Mouse (Mus musculus) A20 (cell line): ENCODE data around the gene Prep.
A peak's percentile ranks its signal among the peaks of the same experiment; 100 is the strongest.
"Not testable (repeated sequence)": the region's sequence is repeated elsewhere in the genome, so short reads cannot be mapped to it uniquely, and the experiment has no call there.

Experiments used
- DNase-seq: peaks from one replicate; pipeline ENCODE4 v3.0.0-alpha.2; 2011; ENCODE audit warnings: low read depth, low spot score

Prep gene

DNA sequence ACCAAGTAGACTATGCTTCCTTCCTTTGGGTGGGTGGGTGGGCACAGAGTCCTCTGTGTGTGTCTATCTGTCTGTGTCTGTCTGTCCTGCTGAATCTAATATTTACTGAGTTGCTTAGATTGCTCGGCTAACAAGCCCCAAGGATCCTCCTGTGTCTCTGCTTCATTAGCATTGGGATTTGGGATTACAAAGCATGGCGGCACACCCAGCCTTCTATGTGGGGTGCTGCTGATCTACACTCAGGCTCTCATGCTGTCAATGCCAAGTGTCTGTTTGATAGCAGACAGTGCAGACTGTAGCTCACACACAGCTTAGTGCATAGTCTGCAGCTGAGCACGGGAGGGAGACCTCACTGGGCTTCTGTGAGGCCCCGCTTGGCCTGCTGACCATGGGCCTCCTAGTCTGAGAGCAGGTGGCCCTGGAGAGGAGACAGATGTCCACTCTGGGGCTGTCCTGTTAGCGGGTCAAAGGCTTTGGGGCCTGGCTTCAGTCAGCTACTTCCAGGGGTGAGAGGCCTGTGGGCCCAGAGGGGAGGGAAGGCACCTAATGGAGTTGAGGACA is 8.6 kb downstream of the Prep start:
- no peak for DNase-seq

DNA sequence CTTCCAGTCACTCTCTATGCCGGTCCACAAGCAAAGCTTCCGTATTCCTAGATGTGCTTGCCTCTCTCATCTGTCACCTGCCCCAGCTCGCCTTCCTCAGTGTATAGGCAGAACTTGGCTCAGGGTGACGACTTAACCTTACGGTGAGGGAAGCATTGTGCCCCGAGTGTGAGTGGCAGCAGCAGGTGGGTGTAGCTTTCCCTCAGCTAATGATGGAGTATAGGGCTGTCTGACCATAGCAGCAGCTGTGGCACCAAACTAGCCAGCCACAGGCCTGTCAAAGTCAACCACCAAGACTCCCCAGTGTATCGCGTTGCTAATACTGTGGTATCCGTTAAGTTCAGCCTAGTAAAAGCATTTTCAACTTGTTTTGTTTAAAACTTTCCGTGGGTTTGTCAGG is 9.6 kb downstream of the Prep start:
- DNase-seq = no peak

DNA sequence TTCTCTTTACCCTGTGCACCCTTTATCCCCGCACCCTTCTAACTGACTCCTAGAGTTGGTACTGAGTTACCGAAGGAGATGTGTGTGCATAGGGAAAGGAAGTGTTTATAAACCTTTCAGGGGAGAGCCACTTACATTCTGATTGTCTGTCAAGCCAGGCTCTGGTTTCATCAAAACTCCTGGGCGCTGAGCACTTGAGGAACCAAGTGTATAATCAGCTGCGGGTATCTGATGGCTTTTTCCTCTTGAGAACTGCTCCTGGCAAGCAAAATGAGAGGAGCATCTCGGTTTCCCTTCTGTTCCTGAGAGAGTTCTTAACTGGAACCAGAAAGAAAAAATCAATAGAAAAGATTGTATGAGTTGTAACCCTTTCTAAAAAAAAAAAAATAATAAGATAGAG is 10.3 kb downstream of the Prep start:
- DNase-seq = no peak

DNA sequence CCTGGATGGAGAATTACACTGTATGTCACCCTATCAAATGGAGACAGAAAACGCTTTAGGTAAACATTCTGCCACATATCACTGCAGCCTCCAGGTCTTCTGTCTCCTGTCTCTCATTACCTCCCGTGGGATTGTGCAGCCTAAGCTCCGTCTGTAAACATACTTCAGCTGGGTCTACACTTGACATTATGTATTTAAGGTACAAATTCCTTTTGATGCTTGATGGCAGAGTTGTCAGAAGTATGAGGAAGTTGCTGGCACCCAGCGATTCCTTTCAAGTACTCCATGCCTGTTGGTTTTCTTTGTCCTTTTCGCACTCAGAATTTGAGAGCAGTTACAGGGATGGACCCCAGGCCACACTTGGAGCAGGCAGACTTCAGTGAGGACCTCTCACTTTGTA is 12.8 kb downstream of the Prep start:
- no peak for DNase-seq

DNA sequence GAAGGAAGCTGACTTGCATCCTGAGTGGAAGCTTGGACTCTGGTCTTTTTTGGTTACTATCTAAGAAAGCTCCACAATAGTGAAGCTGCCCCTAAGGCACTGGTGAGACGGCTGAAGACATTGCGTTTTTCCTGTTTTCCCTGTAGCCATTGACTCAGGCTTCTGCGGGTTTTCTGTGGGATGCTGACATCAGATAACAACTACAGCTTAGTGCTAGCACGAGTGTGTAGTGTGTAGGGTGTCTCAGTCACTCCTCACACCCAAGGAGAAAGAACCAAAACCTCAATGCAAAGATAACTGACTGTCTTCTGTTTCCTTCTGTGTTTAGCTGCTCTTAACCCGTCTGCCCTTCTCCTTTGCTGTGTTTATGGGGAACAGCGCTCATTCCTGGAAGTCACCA is 13.5 kb downstream of the Prep start:
- DNase-seq = no peak

DNA sequence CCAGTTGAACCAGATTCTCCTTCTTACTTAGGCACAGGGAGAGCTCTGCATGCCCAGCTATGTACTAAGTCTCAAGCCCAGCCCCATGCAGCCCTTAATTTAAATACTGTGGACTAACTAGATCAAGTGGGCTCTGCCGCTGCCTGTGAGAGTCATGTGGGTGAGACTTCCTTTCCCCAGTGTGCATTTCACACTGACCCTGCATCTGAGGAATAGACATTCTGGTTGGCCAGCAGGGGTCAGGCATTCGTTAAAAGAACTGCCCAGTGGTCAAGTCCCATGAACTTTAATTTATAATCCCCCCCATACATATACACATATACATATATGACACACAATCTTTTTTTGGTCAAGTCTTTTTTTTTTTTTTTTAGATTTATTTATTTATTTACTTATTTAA is 15.7 kb downstream of the Prep start:
- DNase-seq = no peak

DNA sequence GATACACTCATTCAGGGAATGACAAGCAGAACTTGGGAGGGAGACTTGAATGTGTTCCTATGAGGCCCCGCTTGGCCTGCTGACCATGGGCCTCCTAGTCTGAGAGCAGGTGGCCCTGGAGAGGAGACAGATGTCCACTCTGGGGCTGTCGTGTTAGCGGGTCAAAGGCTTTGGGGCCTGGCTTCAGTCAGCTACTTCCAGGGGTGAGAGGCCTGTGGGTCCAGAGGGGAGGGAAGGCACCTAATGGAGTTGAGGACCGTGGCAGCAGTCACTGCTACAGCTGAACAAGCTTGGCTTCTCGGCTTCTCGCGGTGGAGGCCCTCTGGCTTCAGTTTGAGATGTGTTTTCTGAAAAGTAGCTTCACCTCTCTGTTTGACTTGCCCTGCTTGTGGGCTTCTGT is 17.0 kb downstream of the Prep start:
- DNase-seq = not testable (repeated sequence)

DNA sequence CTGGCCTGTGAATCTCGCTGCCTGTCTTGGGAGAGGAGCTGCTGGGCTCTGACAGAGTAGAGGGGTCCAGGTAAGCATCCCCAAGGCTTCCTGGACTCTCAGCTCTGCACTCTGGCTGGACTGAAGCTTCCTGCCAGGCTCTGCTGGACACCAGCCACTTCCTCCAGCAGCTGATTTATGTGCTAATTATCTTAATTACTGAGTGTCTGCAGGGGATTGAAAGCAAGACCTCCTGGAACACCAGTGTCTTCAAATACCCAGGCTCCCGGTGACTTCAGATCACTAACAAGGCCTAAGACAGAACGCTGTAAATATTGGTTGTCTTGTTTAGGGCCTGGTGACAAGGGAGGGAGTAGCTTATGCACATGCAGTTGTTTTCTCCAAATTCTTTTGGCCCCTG is 17.5 kb downstream of the Prep start:
- DNase-seq = no peak

DNA sequence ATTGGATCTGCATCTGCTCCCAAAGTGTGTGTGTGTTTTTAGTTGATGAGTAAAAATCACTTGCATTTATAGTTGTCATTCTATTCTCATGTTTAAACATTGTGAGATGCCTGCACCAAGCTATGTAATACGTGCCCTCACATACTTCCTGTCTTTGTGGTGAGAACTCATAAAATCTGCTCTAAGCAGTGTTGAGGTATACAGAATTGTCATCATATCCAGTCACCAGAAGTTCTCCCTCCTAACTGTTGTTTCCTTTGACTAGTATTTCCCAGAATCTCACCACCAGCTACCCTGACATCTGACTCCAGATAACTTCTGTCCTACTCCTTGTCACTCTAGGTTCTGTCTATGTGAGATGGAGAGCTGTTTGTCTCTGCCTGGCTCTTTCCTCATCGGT is 18.3 kb downstream of the Prep start:
- DNase-seq = no peak

DNA sequence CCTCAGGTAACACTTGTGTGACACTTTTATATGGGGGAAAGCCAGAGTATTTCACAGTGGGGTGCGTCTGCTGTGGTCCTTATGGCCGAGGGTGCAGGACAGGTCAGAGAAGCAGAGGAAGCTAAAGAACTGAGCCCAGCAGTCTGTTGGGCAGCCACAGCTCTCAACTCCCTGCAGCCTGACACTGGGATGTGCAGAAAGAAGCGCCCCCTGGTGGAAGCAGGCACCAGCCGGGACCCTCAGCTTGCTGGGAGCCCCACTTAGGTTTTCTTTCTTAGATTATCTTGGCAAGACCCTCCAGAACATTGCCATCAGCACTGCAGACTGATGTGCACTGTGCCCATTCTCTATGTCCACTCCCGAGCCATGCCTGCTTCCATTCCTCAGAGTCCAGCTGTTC is 19.6 kb downstream of the Prep start:
- DNase-seq = peak; percentile 47

DNA sequence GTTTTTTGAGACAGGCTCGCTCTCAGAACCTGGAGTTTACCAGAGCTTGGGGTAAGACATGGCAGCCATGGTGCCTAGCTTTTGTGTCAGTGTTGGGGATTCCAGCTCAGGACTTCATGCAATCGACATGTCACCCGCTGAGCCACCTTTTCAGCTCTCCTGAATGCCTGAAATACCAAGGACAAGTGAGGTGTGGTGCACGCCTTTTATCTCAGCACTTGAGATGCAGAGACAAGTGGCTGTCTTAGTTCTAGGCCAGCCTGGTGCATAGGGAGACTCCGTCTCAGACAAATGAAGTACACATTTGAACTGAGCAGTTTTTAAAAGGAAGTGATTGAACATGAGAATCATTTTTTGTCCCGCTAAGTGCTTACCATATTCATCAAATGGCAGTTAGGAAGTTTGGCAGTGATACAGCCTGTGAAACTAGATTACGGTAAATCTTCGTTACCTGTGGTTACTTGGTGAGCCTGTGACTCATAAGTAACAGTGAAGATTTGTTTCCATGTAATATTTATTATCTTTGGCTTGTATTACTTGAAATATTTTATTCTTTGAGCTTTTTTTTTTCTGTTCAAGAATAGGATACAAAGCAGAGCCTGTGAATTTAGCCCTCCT is 24.6 kb downstream of the Prep start:
- DNase-seq = peak; percentile 31

DNA sequence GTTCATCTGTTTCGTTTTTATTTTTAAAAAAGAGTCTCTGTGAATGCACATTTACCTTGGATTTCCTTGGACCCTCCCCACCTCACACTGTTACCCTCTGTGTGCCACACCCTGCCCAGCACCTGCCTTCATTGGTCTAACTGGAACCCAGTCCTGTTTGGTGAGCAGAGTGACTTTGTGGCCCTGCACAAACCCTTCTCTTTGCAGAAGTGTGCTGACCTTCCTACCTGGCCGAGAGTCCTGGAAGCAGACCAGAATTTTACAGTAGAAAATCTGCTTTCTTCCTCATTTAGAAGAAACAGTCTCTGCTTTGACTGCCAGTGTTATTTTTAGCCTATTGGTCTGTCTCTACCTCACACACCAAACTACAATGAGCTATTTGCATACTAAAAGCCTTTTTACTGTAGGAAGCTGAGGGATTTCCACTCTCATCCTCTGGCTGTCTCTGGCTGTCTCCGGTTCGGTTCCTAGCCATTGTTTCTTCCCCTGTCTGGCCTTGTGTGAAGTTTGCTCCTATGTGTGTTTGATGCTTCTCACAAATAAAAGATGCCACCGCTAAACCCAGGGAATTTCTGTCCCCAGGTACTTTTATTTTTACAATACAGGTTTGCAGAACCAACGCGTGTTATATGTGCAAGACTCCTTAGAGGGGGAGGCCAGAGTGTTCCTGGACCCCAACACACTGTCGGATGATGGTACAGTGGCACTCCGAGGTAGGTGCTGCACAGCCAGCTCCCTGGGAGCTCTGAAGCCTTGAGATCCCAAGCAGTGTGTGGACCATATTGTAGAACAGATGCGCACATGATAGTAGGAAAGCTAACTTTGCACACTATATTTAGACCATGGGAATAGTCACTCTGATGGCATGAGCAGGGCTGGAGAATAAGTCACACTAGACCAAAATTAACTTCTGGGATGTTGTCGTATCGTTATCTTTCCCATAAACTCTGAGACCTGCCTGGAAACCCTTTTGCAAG is 25.4 kb downstream of the Prep start:
- peak; percentile 60 for DNase-seq

DNA sequence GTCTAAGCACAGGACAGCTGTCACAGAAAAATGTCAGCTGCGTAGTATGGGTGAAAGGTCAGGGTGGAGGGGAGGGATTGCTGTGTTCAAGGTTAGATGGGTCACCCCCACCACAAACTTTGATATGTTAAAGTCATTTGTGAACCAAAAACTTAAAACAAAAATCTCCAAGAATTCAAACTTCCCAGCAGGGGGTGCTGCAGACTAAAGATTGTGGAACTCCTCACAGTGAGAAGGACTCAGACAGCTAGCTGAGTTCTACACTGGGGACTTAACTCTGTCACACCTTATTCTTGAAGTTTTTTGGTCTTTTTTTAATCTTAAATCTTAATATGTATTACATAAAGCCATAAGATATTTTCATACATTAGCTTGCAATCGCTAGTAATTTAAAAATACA is 31.7 kb downstream of the Prep start:
- DNase-seq = peak; percentile 66

DNA sequence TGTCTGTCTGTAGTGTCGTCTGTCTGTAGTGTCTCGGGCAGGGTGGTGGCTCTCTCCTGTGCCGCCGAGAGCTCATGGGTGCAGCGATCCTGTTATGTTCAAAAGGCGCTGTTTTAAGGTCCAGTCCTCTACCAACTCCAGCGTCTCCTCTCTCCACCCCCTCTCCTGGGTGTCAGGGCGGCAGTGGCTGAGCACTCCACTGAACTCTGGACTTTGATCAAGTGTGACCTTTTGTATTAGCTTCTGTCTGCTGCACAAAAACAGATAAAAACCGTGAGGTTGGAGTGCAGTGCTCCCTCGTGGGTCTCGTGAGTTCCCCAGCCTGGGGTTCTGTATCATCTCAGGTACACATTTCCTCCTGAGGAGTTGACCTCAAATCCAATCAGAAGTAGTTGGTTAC is 33.5 kb downstream of the Prep start:
- DNase-seq = no peak

DNA sequence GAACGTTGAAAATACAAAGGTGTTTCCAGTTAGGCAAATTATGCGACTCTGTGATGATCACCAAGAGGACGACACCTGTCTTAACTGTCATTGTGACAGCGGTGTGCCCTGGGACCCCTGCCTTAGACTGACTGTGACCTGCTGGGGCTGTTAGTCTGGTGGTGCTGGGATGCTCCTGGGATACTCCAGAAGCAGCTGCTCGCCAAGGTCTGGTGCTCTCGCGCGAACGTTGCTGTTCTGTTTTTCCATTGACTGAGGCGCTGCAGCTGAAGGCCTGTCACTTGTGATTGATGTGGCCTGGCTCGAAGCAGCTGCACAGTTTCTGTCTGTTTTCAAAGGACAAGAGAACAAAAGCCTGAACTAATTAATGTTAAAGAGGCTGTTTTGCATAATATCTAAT is 36.2 kb downstream of the Prep start:
- DNase-seq = peak; percentile 87

DNA sequence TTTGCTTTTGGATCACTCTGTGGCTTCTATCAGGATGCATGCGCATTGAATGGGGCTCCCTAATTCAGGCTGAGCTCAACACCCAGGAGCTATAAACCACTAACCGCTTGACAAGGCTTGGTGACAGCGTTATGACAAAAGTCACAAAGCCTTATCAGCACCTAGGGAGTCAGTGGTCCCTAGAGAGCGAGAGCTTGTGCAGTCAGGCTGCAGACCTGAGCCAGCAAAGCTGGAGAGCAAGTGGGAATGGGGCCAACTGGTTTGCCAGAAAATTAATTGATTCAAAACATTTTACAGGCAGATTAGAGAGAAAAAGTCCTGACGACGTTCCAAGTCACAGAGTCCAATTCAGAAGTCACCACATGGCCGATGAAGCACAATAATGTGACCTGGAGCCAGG is 37.1 kb downstream of the Prep start:
- peak; percentile 64 for DNase-seq

DNA sequence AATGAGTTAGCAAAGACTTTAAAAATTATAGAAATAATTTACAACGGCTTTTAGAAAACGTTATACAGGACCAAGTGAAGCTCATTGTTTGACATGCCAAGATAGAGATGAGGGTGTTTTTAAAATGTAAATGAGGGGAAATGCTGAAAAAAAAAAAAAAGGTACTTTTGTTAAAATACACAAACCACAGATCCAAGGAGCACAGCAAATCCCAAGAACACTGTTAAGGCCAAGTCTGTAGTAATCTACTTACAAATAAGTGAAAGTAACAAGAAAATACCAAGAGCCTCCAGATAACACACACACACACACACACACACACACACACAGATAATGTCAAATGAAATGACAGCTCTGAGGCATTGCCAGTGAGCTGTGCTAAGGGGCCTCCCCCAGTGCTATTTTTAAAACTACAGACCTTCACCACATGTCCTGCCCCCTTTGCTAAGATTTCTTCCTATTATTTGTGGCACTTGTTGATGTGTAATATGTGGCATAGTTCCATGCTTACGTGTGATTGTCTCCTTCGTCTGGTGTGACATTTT is 37.6 kb downstream of the Prep start:
- DNase-seq = peak; percentile 77

DNA sequence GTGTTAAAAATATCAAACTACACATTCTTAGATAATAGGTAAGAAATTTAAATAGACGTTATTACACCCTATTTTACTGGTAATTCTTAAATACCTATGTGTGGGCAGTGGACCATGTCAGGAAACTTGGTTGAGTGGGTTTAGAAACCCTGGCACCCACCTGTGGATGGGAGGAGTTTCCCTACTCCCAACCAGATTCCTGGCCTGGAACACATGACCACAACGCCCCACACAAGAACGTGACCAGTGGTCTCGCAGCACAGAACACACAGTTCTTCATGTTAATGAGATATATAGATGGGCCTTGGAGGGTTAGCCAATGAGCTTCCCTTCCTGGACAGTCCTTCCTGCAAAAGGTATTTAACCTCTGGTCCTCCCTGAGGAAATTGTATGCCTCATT is 39.5 kb downstream of the Prep start:
- no peak for DNase-seq

DNA sequence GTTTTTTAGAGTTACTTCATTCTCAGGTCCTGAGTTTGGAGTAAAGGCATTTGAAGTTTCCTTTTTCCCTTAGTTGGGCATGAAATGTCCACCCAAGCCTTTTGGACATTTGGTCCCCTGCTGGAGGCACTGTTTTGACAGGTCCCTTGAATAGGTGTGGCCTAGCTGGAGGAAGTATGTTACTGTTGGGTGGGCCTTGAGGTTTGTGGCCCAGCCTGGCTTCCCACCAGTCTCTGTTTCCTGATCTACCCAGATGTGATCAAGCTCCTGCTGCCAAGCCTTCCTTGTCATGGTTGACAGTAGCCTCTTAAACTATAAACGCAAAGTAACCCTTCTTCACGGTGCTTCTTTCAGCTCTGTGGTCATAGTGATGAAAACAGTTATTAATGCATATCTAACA is 40.3 kb downstream of the Prep start:
- no peak for DNase-seq

DNA sequence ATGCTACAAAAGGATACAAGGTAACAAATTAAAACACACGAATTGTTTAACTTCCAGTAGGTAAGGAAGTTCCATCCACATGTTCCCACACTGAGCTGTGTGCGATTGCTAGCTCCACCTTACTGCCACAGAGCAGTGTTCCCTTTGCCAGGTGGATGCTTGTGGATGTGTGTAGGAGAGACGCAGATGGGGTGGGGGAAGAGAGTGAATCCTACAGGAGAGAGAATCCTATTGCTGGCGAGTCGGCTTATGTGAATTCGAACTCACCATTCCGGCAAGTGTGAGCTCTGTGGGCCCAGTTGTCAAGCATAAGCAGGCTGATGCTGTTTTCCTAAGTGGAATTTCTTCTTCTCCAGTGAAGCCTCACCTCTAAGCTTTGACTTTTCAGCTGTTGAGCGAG is 42.0 kb downstream of the Prep start:
- DNase-seq = no peak

DNA sequence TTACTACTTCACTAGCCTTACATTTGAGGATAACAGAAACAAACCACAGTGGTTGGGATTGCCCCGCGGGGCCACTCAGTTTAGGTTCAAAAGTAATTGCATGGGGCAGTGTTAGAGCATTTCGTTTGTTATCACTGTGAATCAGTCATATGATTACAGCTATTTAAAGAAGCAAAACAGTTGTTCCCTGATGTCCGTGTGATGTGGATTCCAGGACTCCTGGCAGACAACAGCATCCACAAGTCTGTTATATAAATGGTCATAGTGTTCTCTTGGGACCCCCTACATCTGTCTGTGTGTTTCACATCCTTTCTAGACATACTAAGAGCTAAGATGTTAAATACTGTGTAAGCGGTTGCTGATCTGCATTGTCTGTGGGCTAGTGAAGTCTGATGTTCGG is 43.0 kb downstream of the Prep start:
- no peak for DNase-seq

DNA sequence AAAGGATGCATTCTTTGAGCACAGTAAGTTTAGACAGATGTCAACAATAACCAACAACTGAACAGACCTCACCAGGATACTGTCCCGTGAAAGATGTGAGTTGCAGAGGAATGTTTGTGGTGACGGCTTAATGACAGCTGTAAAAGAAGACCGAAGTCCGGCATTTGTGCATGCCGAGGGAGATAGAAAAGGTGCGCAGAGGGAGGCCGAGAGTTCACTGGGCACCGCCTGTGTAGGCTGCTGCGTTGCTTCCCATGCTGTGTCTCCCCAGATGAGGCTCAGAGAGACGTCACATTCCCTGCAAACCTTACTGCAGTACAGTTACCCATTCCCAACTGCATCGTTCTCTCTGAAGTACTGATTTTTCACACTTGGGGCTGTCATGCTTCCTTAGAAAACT is 45.9 kb downstream of the Prep start:
- DNase-seq = no peak

DNA sequence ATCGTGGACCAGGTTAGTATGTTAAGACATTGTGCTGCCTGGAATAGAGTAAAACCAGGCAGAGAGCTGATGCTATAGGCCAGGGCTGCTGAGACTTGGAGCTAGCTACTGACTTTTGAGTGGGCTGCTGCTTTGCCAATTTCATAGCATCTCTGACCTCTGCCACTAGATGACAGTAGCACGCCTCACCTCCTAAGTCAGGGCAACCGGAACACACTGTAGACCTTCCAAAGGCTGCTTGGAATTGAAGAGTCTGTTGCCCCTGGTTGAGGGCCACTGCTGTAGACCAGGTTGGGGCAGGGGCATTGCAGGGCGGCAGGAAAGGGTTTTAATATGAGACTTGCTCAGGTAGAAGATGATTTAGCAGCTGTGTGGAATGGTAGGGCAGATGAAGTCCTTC is 47.5 kb downstream of the Prep start:
- no peak for DNase-seq
